Mouse (Mus musculus) G1E (cell line): ENCODE measurements around the gene Ttc37.

Experiments
- CTCF ChIP-seq: IDR thresholded peaks from 2 replicates; pipeline ENCODE4 v1.5.1; 2012; ENCODE audit warnings: low read depth, low read length, inconsistent platforms, mixed read lengths
- GATA1 ChIP-seq: IDR thresholded peaks from 2 replicates; pipeline ENCODE4 v1.6.1; 2012; ENCODE audit warnings: borderline replicate concordance, low read length, inconsistent platforms, mixed read lengths
- POLR2AphosphoS5 ChIP-seq: IDR thresholded peaks from 2 replicates; pipeline ENCODE4 v1.6.1; 2012; ENCODE audit warnings: low read depth, low read length, inconsistent platforms; ENCODE audit not compliant: insufficient replicate concordance

DNA sequence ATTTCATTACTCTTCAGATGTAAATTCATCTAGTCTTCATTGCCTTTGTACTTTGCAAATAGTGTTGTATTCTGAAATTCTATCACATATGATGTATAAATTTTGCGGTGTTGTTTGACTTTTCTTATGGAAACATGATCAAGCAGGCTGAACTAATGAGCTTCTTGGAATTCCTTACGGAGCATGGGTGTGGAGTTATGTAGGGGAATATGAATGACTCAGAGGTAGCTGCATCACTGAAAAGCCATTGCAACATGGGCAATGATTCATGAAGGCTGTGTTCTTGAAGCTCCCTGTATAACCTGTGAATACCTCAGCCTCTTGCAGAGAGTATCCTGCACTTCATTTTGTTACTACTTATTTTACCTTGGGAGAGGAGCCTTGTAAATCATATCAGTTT, 3.5 kb downstream of the Ttc37 start:
- TF ChIP-seq GATA1 (no peak), CTCF (no peak), POLR2AphosphoS5 (no peak)
